Mouse (Mus musculus) liver, embryonic 14.5 days (tissue): ENCODE results near the gene Rgs9. TPM values are rescaled to one million over a fixed set of nuclear protein-coding genes. Genes with fewer than 3 reads are reported as not detected.

Experiments
- ATAC-seq: fragments of 200-750 bp; cut with Nextera tagmentation; 2 replicates; pipeline ENCODE4 v1.8.0; 2017; ENCODE audit warnings: moderate number of reproducible peaks, mild to moderate bottlenecking, moderate library complexity; ENCODE audit not compliant: insufficient read depth
- DNase-seq, 3 experiments: peaks; one replicate each; pipeline ENCODE4 v3.0.0-alpha.2; 2012 to 2013; ENCODE audit warnings: low read depth in 3 of 3, low spot score in 3 of 3
- H3K27ac ChIP-seq: fragments of 300-500 bp; sonication (generic); 2 replicates; pipeline ENCODE4 v1.5.1; 2014; ENCODE audit warnings: moderate library complexity, mild to moderate bottlenecking, control low read depth, inconsistent platforms
- H3K27me3 ChIP-seq: fragments of 300-500 bp; sonication (generic); 2 replicates; pipeline ENCODE4 v1.6.1; 2014; ENCODE audit warnings: mild to moderate bottlenecking, low read length, moderate library complexity; ENCODE audit not compliant: control insufficient read depth, insufficient read depth
- H3K36me3 ChIP-seq: fragments of 300-500 bp; sonication (generic); replicated peaks from 2 replicates; pipeline ENCODE4 v1.6.1; 2014; ENCODE audit warnings: low read depth; ENCODE audit not compliant: control insufficient read depth, insufficient read depth
- H3K4me1 ChIP-seq, 2 experiments: fragments of 200-500 bp in 1 of 2; fragments of 300-500 bp in 1 of 2; sonication (generic) in 1 of 2; replicated peaks; 2 replicates each; pipeline ENCODE4 v1.6.1; 2012 to 2014; ENCODE audit warnings: antibody characterized with exemption in 1 of 2, inconsistent platforms in 1 of 2, low read length in 1 of 2; ENCODE audit not compliant: control insufficient read depth in 2 of 2, insufficient read depth in 2 of 2
- H3K4me2 ChIP-seq: fragments of 300-500 bp; sonication (generic); 2 replicates; pipeline ENCODE4 v1.6.1; 2014; ENCODE audit warnings: low read depth, mild to moderate bottlenecking, control low read depth, moderate library complexity
- H3K4me3 ChIP-seq, 2 experiments: fragments of 200-500 bp in 1 of 2; fragments of 300-500 bp in 1 of 2; sonication (generic) in 1 of 2; 2 replicates each; pipeline ENCODE4 v1.5.1; 2012 to 2014; ENCODE audit warnings: low read depth in 2 of 2, low read length in 2 of 2, mild to moderate bottlenecking in 2 of 2, control low read depth in 1 of 2, inconsistent platforms in 1 of 2, moderate library complexity in 1 of 2; ENCODE audit not compliant: insufficient read depth in 1 of 2
- H3K9ac ChIP-seq: fragments of 300-500 bp; sonication (generic); replicated peaks from 2 replicates; pipeline ENCODE4 v1.6.1; 2014; ENCODE audit warnings: mild to moderate bottlenecking, control low read depth, moderate library complexity
- H3K9me3 ChIP-seq: fragments of 300-500 bp; sonication (generic); 2 replicates; pipeline ENCODE4 v1.6.1; 2016; ENCODE audit warnings: low read length, mixed read lengths; ENCODE audit not compliant: control insufficient read depth
- CTCF ChIP-seq: IDR thresholded peaks from 2 replicates; pipeline ENCODE4 v1.5.1; 2016; ENCODE audit warnings: antibody characterized with exemption, low read depth, control low read depth
- EP300 ChIP-seq: IDR thresholded peaks from 2 replicates; pipeline ENCODE4 v1.6.1; 2016; ENCODE audit warnings: antibody characterized with exemption, low read depth
- WGBS: fragments of 180-500 bp; shearing (Covaris S2); extraction: QIAGEN DNeasy Blood & Tissue Kit; methylation state at CpG from one replicate; pipeline ENCODE4 v1.1.7; 2014; ENCODE audit not compliant: insufficient replicate concordance; 5-methylcytosine and 5-hydroxymethylcytosine counted together
- polyA plus RNA-seq, 2 experiments: library from polyadenylated mRNA; depleted of rRNA in 1 of 2; stranded (reverse) in 1 of 2; unstranded in 1 of 2; fragments of >200 nt; fragmentation: Nextera tagmentation in 1 of 2; extraction: Ambion mirVana in 1 of 2; gene quantifications; 2 replicates each; pipeline versions ENCODE4 v1.2.1 to v1.2.3; 2012 to 2014

The Rgs9 gene
- polyA plus RNA-seq, 2 experiments, result 0.09 TPM; not detected in 1

DNA sequence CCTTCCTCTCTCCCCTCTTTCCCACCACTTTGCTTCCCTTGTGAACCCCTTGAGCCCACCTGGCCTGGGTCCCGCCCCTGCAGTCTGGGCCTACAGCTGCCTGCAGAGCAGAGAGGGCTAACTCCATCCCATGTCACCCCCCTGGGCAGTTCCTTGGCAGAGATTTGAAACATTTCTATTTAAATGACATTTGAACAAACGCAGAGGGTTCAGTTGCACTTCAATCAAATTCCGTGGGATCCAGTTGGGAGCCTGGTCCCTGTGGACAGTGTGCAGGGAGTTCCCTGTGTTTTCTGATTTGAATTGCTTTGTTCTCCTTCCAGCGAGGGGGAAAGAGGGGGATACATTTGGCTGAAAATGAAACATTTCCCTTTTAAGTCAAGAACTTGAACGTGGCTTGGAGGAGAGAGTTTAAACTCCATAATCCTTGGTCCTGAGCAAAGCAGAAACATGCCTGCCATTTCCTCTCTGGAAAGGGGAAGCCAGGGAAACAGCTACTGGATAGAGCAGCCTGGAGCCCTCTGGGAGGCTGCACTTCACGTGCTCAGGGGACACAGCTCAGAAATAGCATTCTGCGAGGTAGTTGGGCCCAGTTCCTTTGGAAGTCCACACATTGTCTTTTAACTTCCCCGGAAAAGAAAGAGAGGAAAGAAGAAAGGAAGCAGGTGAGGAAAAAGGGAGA lies 98.2 kb downstream of the Rgs9 start:
- H3K4me2 ChIP-seq, result no peak overlapping the region
- ATAC-seq (no peak), DNase-seq (no peak)
- 32% methylated on average over 8 of the region's 8 CpGs for WGBS
- no peaks in the 10 kb centered on the region for H3K27me3 ChIP-seq
- H3K9ac ChIP-seq, result no peak overlapping the region
- H3K4me1 ChIP-seq, result no peaks in the 10 kb centered on the region
- no peaks in the 10 kb centered on the region for H3K36me3 ChIP-seq
- H3K27ac ChIP-seq, result no peak overlapping the region
- H3K4me3 ChIP-seq, result no peak overlapping the region
- TF ChIP-seq EP300 (no peak), CTCF (no peak)
- no peaks in the 10 kb centered on the region for H3K9me3 ChIP-seq

DNA sequence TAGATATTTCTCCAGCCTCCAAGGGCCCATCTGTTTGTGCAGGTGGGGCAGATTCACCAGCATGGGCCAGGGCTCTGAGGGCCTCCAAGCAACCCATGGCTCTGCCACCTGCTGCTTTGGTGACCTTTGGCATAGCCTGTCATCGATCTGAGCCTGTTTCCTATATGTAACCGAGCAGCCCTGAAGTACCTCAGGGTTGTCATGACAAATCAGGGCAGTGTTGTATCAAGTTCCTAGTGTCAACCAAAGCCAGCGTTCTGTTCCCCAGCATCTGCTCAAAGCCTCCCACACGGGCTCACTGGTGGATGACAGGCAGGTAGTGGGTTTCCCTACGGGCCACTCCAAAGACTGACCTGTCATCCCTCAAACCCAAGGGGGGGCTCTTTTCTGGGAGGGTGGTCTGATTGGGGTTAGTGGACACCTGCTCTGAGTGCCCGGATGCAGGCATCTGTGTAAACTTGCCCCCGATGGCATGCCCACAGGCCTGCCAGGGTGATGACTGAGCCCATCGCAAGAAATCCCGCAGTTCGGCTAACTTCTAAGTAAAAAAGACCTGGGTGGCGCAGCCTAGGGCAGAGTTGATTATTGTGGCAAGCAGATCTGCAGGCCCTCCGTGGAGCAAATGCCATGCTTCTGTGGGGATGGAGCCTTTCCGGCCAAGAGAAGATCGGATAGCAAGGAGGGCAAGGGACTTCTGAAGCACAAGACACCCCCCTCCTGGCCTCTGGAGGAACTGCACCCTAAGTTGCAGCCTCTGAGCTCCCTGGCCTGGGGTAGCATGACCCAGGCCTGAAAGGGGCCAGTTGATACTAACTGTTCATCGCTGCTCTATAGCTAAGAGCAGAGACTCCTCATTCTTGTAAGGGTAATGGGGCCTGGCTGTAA lies 105.0 kb downstream of the Rgs9 start:
- ATAC-seq, result no peak
- H3K27ac ChIP-seq, result no peak overlapping the region

DNA sequence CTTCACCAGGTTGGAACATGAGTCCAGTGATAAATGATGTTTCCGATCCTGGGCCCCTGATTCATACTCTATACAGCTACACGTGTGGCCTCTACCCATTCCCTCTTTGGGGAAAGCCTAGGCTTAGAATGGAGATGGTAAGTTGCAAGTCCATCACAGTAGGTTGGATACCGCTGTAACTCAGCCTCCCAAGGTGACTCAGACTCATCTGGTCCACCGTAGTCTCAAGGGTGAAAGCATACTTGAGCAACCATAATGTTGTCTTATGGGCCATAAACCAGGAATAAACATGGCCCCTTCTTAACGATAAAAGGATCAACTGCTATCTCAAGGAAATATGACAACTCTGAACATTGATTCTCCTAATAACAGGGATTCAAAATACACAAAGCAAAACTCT lies 109.7 kb downstream of the Rgs9 start:
- Histone ChIP-seq H3K4me2 (no peak overlapping the region), H3K9ac (no peak overlapping the region), H3K4me3 (no peak overlapping the region), H3K36me3 (no peaks in the 10 kb centered on the region), H3K27me3 (no peaks in the 10 kb centered on the region), H3K9me3 (no peaks in the 10 kb centered on the region), H3K27ac (no peak overlapping the region), H3K4me1 (no peaks in the 10 kb centered on the region)
- TF ChIP-seq EP300 (no peak), CTCF (no peak)
- DNase-seq, result no peak
- ATAC-seq, result no peak
- 61% methylated on average over 5 of the region's 5 CpGs for WGBS

More for the DNA sequence above, 105.0 kb downstream of the Rgs9 start:
- TF ChIP-seq CTCF (peak; percentile 86), EP300 (no peak)
- Histone ChIP-seq H3K9me3 (no peaks in the 10 kb centered on the region), H3K4me2 (no peak overlapping the region), H3K36me3 (no peaks in the 10 kb centered on the region), H3K4me3 (no peak overlapping the region), H3K27me3 (no peaks in the 10 kb centered on the region), H3K9ac (no peak overlapping the region), H3K4me1 (no peaks in the 10 kb centered on the region)
- WGBS, result 43% methylated on average over 15 of the region's 15 CpGs
- DNase-seq, result peak; percentile 2 to 9 (median 3)

DNA sequence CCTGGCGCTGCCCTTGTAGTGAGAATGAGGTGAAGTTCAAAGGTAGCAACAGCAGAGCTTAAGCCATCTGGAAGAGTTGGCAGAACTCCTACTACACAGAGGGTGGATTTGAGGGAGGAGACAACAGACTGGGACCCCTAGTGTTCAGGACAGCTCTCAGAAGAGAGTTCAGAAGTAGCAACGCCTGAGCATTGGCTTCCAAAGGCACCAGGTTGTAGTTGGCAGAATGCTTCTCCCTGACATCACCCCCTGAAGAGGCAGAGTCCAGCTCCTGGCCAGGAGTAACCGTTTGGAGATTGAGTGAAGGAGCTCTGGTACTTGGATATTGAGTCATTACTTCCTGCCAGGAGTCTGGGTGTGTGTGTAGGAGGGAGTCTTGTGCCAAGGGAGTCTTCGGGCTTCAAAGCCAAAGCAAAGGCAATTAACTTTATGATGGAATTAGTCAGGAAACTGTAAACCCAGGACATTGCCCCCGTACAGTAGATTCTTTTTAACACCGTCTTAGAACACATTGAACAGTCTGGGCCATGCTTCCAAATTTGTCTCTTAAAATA lies 110.2 kb downstream of the Rgs9 start:
- no peaks in the 10 kb centered on the region for H3K4me1 ChIP-seq
- H3K36me3 ChIP-seq, result no peaks in the 10 kb centered on the region
- H3K4me2 ChIP-seq, result no peak overlapping the region
- DNase-seq, result no peak
- ATAC-seq, result no peak
- TF ChIP-seq EP300 (no peak), CTCF (no peak)
- H3K9ac ChIP-seq, result no peak overlapping the region
- 61% methylated on average over 6 of the region's 6 CpGs for whole genome bisulfite sequencing
- H3K27me3 ChIP-seq, result no peaks in the 10 kb centered on the region
- H3K9me3 ChIP-seq, result no peaks in the 10 kb centered on the region
- H3K27ac ChIP-seq, result no peak overlapping the region
- no peak overlapping the region for H3K4me3 ChIP-seq

DNA sequence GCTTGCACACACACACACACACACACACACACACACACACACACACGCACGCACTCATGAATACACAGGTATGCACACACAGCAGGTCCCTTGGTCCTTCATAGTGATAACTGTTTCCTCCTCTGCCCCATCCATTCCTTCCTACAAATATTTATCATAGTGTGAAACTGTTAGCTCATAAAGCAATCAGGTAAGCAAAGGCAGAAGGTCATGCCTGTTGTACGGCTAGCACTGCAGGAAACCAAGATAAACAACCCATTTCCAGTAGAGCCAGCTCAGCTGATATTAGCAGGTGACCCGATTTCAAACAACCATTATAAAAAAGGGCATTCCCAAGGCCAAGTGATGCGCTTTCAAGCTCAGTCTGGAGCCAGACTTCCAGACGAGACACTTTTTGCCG lies 116.8 kb downstream of the Rgs9 start:
- Histone ChIP-seq H3K9me3 (no peaks in the 10 kb centered on the region), H3K4me3 (no peak overlapping the region), H3K4me2 (no peak overlapping the region), H3K36me3 (no peaks in the 10 kb centered on the region), H3K9ac (no peak overlapping the region), H3K27ac (no peak overlapping the region), H3K27me3 (no peaks in the 10 kb centered on the region), H3K4me1 (no peaks in the 10 kb centered on the region)
- TF ChIP-seq EP300 (no peak), CTCF (no peak)
- ATAC-seq, result no peak
- no peak for DNase-seq
- WGBS, result 61% methylated on average over 7 of the region's 7 CpGs
